Mouse (Mus musculus) C2C12 (cell line): Measurements from ENCODE around the gene Fzd7. TPM values are rescaled to one million over a fixed set of nuclear protein-coding genes. Genes with fewer than 3 reads are reported as not detected.

Source experiments
- H3K27me3 ChIP-seq: one replicate; pipeline ENCODE4 v1.6.1; 2011; ENCODE audit not compliant: control insufficient read depth, insufficient read depth, insufficient read length
- H3K36me3 ChIP-seq: one replicate; pipeline ENCODE4 v1.6.1; 2011; ENCODE audit not compliant: control insufficient read depth, insufficient read depth
- H3K4me3 ChIP-seq: one replicate; pipeline ENCODE4 v1.5.1; 2011; ENCODE audit warnings: mild to moderate bottlenecking, control low read depth; ENCODE audit not compliant: poor library complexity, insufficient read depth, severe bottlenecking
- H3K79me2 ChIP-seq: one replicate; pipeline ENCODE4 v1.6.1; 2011; ENCODE audit not compliant: control insufficient read depth, insufficient read depth
- H3K79me3 ChIP-seq: one replicate; pipeline ENCODE4 v1.6.1; 2011; ENCODE audit warnings: low read depth, control low read depth
- H3ac ChIP-seq: one replicate; pipeline ENCODE3; 2011; ENCODE audit warnings: low read depth; ENCODE audit not compliant: control insufficient read depth, insufficient read length
- CEBPB ChIP-seq: IDR thresholded peaks from one replicate; pipeline ENCODE4 v1.6.1; 2011; ENCODE audit warnings: low read depth, mild to moderate bottlenecking, control low read depth, moderate library complexity
- CTCF ChIP-seq: IDR thresholded peaks from one replicate; pipeline ENCODE4 v1.5.1; 2011; ENCODE audit not compliant: control insufficient read depth, insufficient read depth, insufficient read length
- FOSL1 ChIP-seq: IDR thresholded peaks from one replicate; pipeline ENCODE4 v1.8.0; 2011; ENCODE audit warnings: mild to moderate bottlenecking, low read length; ENCODE audit not compliant: poor library complexity, insufficient read depth, severe bottlenecking
- MAX ChIP-seq: IDR thresholded peaks from one replicate; pipeline ENCODE4 v1.6.1; 2011; ENCODE audit warnings: mild to moderate bottlenecking, control low read depth
- MYOD1 ChIP-seq: IDR thresholded peaks from one replicate; pipeline ENCODE4 v1.6.1; 2011; ENCODE audit warnings: low read depth; ENCODE audit not compliant: control insufficient read depth, insufficient read length
- MYOG ChIP-seq: IDR thresholded peaks from one replicate; pipeline ENCODE4 v1.6.1; 2011; ENCODE audit not compliant: control insufficient read depth, insufficient read length; ENCODE audit errors: extremely low read depth
- USF1 ChIP-seq: IDR thresholded peaks from one replicate; pipeline ENCODE4 v1.6.1; 2011; ENCODE audit warnings: low read depth, mild to moderate bottlenecking, control low read depth, moderate library complexity
- polyA plus RNA-seq: library from polyadenylated mRNA; unstranded; fragments of >200 nt; fragmentation: generic; extraction: Trizol; gene quantifications from one replicate; pipeline ENCODE4 v1.2.1, GENCODE M21; 2012; ENCODE audit warnings: missing spikeins

The Fzd7 gene
- polyA plus RNA-seq, 1 experiment, result 18.4 TPM

GRCm38 (mm10) chr1:59487651-59488051 is 5.4 kb downstream of the Fzd7 start:
- Histone ChIP-seq H3K79me2 (peaks cover 59% of the 10 kb centered on the region), H3ac (no peak overlapping the region), H3K36me3 (peaks cover 33% of the 10 kb centered on the region)

GRCm38 (mm10) chr1:59488481-59488880 is 6.3 kb downstream of the Fzd7 start:
- Histone ChIP-seq H3K27me3 (no peaks in the 10 kb centered on the region), H3K79me2 (peaks cover 51% of the 10 kb centered on the region), H3K36me3 (peaks cover 33% of the 10 kb centered on the region), H3K79me3 (peaks cover 30% of the 10 kb centered on the region), H3K4me3 (no peak overlapping the region), H3ac (no peak overlapping the region)
- no peak for TF ChIP-seq FOSL1

More at GRCm38 (mm10) chr1:59487651-59488051, 5.4 kb downstream of the Fzd7 start:
- H3K27me3 ChIP-seq, result no peaks in the 10 kb centered on the region
- peaks cover 38% of the 10 kb centered on the region for H3K79me3 ChIP-seq
- H3K4me3 ChIP-seq, result no peak overlapping the region
- TF ChIP-seq FOSL1 (peak; percentile 42), USF1 (no peak)

- no peaks in the 10 kb centered on the region for H3K27me3 ChIP-seq
- H3K36me3 ChIP-seq, result peaks cover 29% of the 10 kb centered on the region
These were observed 6.8 kb downstream of the Fzd7 start for GRCm38 (mm10) chr1:59488991-59489390.

GRCm38 (mm10) chr1:59491517-59491916 is 9.3 kb downstream of the Fzd7 start:
- Histone ChIP-seq H3K36me3 (peaks cover 11% of the 10 kb centered on the region), H3K79me2 (peaks cover 20% of the 10 kb centered on the region), H3K27me3 (no peaks in the 10 kb centered on the region), H3K79me3 (peaks cover 5% of the 10 kb centered on the region), H3ac (no peak overlapping the region), H3K4me3 (no peak overlapping the region)
- no peak for TF ChIP-seq CTCF
- no peak for TF ChIP-seq MYOD1
- TF ChIP-seq MYOG, result no peak
- no peak for TF ChIP-seq FOSL1
- TF ChIP-seq USF1, result no peak
- TF ChIP-seq MAX, result no peak
- TF ChIP-seq CEBPB, result no peak

More at GRCm38 (mm10) chr1:59488991-59489390, 6.8 kb downstream of the Fzd7 start:
- Histone ChIP-seq H3K79me3 (peaks cover 26% of the 10 kb centered on the region), H3ac (no peak overlapping the region), H3K79me2 (peaks cover 46% of the 10 kb centered on the region), H3K4me3 (no peak overlapping the region)
- TF ChIP-seq MAX, result no peak
- TF ChIP-seq CTCF, result no peak
- TF ChIP-seq USF1, result no peak
- TF ChIP-seq FOSL1, result no peak
- TF ChIP-seq CEBPB, result no peak
- TF ChIP-seq MYOG, result no peak
- no peak for TF ChIP-seq MYOD1

- Histone ChIP-seq H3K79me2 (peaks cover 12% of the 10 kb centered on the region), H3K36me3 (peaks cover 5% of the 10 kb centered on the region), H3ac (no peak overlapping the region), H3K79me3 (no peaks in the 10 kb centered on the region), H3K27me3 (no peaks in the 10 kb centered on the region), H3K4me3 (no peak overlapping the region)
- no peak for TF ChIP-seq CEBPB
- no peak for TF ChIP-seq MYOD1
- TF ChIP-seq MYOG, result no peak
- no peak for TF ChIP-seq FOSL1
- TF ChIP-seq CTCF, result no peak
- TF ChIP-seq USF1, result no peak
These were observed 10.2 kb downstream of the Fzd7 start for GRCm38 (mm10) chr1:59492432-59492831.

- no peaks in the 10 kb centered on the region for H3K79me2 ChIP-seq
- no peaks in the 10 kb centered on the region for H3K79me3 ChIP-seq
- H3K4me3 ChIP-seq, result no peak overlapping the region
- TF ChIP-seq MYOG (no peak), MAX (no peak), CTCF (no peak), CEBPB (no peak), FOSL1 (no peak), MYOD1 (no peak), USF1 (no peak)
- H3K36me3 ChIP-seq, result peaks cover under 1% of the 10 kb centered on the region
- no peaks in the 10 kb centered on the region for H3K27me3 ChIP-seq
- no peak overlapping the region for H3ac ChIP-seq
These were observed 13.7 kb downstream of the Fzd7 start for GRCm38 (mm10) chr1:59495970-59496369.
